Mouse (Mus musculus): ENCODE results near the gene Tead1. TPM values are rescaled to one million over a fixed set of nuclear protein-coding genes. Genes with fewer than 3 reads are reported as not detected.
A peak's percentile ranks its signal among the peaks of the same experiment; 100 is the strongest.

Gene Tead1
- total and polyA plus RNA-seq, 3 experiments = 39.5 to 195 (median 169) TPM

DNA sequence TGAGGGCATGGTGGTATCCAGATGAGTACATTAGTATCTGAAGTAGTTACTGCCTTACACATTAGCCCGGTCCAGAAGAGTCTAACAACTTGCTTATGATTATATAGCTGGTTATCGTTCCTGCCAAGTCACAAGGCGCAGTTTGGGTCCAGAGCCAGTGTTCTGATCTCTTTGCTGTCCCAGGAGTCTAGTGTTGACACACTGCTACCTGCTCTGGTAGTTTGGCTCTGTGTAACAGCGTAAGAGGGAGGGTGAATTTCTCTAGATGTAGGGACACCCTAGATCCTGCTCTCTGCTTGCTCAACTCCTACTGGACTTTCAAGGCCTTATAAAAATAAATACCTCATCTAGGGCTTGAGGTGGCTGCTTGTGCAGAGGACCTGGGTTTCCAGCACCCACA is 94.5 kb downstream of the Tead1 start:
- Histone ChIP-seq H3K4me3 (no peak overlapping the region), H3K27ac (peak overlapping the region; percentile 58), H3K4me1 (ENCODE audit: control insufficient read depth, insufficient read depth, low read length) (peaks cover 13% of the 10 kb centered on the region), H3K36me3 (ENCODE audit: control insufficient read depth, insufficient read depth, low read length) (peaks cover 2% of the 10 kb centered on the region; the same call in 1 of the 2 replicates), H3K9ac (ENCODE audit: low read depth, low read length) (no peak overlapping the region), H3K79me2 (replicated peaks; ENCODE audit: control insufficient read depth, insufficient read depth, low read length) (peaks cover 8% of the 10 kb centered on the region; the same call in 1 of the 2 replicates), H3K27me3 (ENCODE audit: control insufficient read depth, insufficient read depth, low read length) (no peaks in the 10 kb centered on the region)
- TF ChIP-seq CTCF (IDR thresholded peaks at IDR 0.05) (no peak), POLR2A (IDR thresholded peaks at IDR 0.05; ENCODE audit: insufficient read depth, low read depth, low read length) (no peak), EP300 (IDR thresholded peaks at IDR 0.05; ENCODE audit: insufficient read depth, low read depth, low read length) (peak; percentile 31; the same call in 1 of the 2 replicates)
- intact Hi-C loops (cut with DNase I) = no loop called here
- 58% methylated on average over 4 of the region's 4 CpGs for WGBS
- peak in 1 of 2 experiments; percentile 60 for DNase-seq

DNA sequence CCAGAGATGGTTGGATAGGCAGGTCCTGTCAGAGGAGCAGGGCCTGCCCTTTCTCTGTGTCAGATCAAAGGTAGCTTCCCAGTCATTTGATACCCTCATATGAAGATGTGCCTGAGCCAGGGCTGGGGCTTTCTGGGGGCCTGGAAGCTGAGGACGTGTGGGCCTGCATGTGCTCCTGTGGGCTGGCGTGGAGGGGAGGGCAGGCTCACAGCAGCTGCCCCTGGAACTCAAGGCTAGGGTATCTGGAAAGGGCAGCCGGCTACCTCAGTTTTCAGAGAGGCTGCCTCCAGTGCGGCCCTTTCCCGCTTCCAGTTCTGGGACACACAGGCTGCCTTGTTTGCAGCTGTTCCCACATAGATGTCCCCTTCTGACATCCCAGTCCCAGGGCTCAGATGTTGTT is 96.7 kb downstream of the Tead1 start:
- no peak overlapping the region for H3K27ac ChIP-seq
- no peak overlapping the region for H3K4me3 ChIP-seq
- H3K9ac ChIP-seq (ENCODE audit: low read depth, low read length) = no peak overlapping the region; the same call in 1 of the 2 replicates
- no peaks in the 10 kb centered on the region for H3K27me3 ChIP-seq (ENCODE audit: control insufficient read depth, insufficient read depth, low read length)
- TF ChIP-seq EP300 (IDR thresholded peaks at IDR 0.05; ENCODE audit: insufficient read depth, low read depth, low read length) (no peak), POLR2A (IDR thresholded peaks at IDR 0.05; ENCODE audit: insufficient read depth, low read depth, low read length) (no peak), CTCF (IDR thresholded peaks at IDR 0.05) (no peak)
- peaks cover 2% of the 10 kb centered on the region; the same call in 1 of the 2 replicates for H3K36me3 ChIP-seq (ENCODE audit: control insufficient read depth, insufficient read depth, low read length)
- WGBS = 74% methylated on average over 5 of the region's 5 CpGs
- DNase-seq = no peak
- intact Hi-C loops (cut with DNase I) = no loop called here
- peaks cover 6% of the 10 kb centered on the region; the same call in 1 of the 2 replicates for H3K79me2 ChIP-seq (replicated peaks; ENCODE audit: control insufficient read depth, insufficient read depth, low read length)
- peaks cover 13% of the 10 kb centered on the region for H3K4me1 ChIP-seq (ENCODE audit: control insufficient read depth, insufficient read depth, low read length)

DNA sequence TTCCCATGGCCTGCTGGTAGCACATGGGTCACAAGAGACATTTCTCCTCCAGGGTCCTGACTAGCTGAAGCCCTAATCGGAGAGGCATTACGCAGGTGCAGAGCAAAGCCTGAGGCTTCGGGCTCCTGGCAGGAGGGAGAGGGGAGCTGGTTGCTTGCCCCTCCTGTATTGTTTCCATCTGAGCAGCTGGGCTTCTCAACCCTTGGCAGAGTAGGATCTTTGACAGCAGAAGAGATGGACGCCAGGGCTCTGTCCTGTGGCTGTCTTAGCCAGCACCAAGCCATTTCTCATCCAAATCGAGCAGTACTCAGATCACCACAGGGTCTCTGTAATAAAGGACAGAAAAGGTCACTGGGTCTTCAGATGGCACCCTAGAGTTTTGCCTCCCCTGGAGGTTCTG is 97.6 kb downstream of the Tead1 start:
- TF ChIP-seq EP300 (IDR thresholded peaks at IDR 0.05; ENCODE audit: insufficient read depth, low read depth, low read length) (no peak), CTCF (IDR thresholded peaks at IDR 0.05) (no peak), POLR2A (IDR thresholded peaks at IDR 0.05; ENCODE audit: insufficient read depth, low read depth, low read length) (no peak)
- no peak for DNase-seq

DNA sequence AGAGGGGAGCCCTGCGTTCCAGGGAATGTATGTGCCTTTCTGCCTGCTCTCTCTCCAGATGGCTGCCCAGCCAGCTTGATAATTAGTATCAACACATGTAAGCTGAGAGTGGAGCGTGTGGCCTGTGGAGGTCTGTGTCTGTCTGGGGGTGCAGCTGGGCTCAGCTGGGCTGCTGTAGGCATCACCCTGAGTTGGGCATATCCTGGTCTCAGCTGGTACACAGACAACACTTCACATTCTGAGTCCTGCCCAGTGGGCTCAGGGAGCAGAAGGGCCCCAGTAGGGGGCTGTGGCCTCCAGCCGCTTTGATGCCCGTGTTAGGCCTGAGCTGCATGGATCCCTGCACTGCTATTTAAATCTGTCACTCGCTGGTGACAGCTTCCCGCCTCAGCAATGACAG is 100.5 kb downstream of the Tead1 start:
- Histone ChIP-seq H3K4me3 (no peak overlapping the region), H3K27ac (no peak overlapping the region; the same call in 1 of the 2 replicates), H3K9ac (ENCODE audit: low read depth, low read length) (no peak overlapping the region), H3K36me3 (ENCODE audit: control insufficient read depth, insufficient read depth, low read length) (no peaks in the 10 kb centered on the region), H3K4me1 (ENCODE audit: control insufficient read depth, insufficient read depth, low read length) (peaks cover 5% of the 10 kb centered on the region; the same call in 1 of the 2 replicates), H3K27me3 (ENCODE audit: control insufficient read depth, insufficient read depth, low read length) (no peaks in the 10 kb centered on the region), H3K79me2 (replicated peaks; ENCODE audit: control insufficient read depth, insufficient read depth, low read length) (0 out of 2 replicates have a peak, but pooled peaks cover 8% of the 10 kb centered on the region)
- intact Hi-C loops (cut with DNase I) = no loop called here
- WGBS = 61% methylated on average over 6 of the region's 6 CpGs
- no peak for DNase-seq
- no peak for TF ChIP-seq EP300 (IDR thresholded peaks at IDR 0.05; ENCODE audit: insufficient read depth, low read depth, low read length)
- no peak for TF ChIP-seq CTCF (IDR thresholded peaks at IDR 0.05)
- TF ChIP-seq POLR2A (IDR thresholded peaks at IDR 0.05; ENCODE audit: insufficient read depth, low read depth, low read length) = no peak

More for the DNA sequence above, 97.6 kb downstream of the Tead1 start:
- Histone ChIP-seq H3K9ac (ENCODE audit: low read depth, low read length) (no peak overlapping the region), H3K4me1 (ENCODE audit: control insufficient read depth, insufficient read depth, low read length) (peaks cover 13% of the 10 kb centered on the region), H3K36me3 (ENCODE audit: control insufficient read depth, insufficient read depth, low read length) (peaks cover 2% of the 10 kb centered on the region; the same call in 1 of the 2 replicates), H3K27me3 (ENCODE audit: control insufficient read depth, insufficient read depth, low read length) (no peaks in the 10 kb centered on the region), H3K27ac (no peak overlapping the region), H3K4me3 (no peak overlapping the region), H3K79me2 (replicated peaks; ENCODE audit: control insufficient read depth, insufficient read depth, low read length) (peaks cover 8% of the 10 kb centered on the region; the same call in 1 of the 2 replicates)
- 63% methylated on average over 5 of the region's 5 CpGs for WGBS
- intact Hi-C loops (cut with DNase I) = no loop called here

DNA sequence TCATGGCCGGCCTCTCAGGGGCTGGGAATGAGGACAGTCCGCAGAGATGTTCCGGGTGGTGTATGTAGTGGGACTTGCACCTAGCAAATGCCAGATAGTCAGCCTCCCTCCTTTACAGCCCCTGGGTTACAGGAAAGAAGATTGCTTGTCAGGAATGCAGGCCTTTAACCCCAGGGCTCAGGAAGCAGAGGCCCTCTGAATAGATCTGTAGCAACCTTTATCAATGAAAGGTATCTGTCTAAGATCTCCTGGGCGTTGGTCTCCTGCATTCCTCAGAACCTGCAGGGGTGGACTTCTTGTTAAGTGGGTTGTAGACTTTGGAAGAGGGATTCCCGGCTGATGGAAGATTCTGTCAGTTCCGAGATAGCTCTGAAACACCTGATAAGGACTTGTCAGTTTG is 101.8 kb downstream of the Tead1 start:
- no peak for TF ChIP-seq EP300 (IDR thresholded peaks at IDR 0.05; ENCODE audit: insufficient read depth, low read depth, low read length)
- no peak for TF ChIP-seq CTCF (IDR thresholded peaks at IDR 0.05)
- no peak for TF ChIP-seq POLR2A (IDR thresholded peaks at IDR 0.05; ENCODE audit: insufficient read depth, low read depth, low read length)
- Histone ChIP-seq H3K4me1 (ENCODE audit: control insufficient read depth, insufficient read depth, low read length) (peaks cover 4% of the 10 kb centered on the region; the same call in 1 of the 2 replicates), H3K27ac (no peak overlapping the region), H3K9ac (ENCODE audit: low read depth, low read length) (no peak overlapping the region), H3K27me3 (ENCODE audit: control insufficient read depth, insufficient read depth, low read length) (no peaks in the 10 kb centered on the region), H3K36me3 (ENCODE audit: control insufficient read depth, insufficient read depth, low read length) (no peaks in the 10 kb centered on the region), H3K79me2 (replicated peaks; ENCODE audit: control insufficient read depth, insufficient read depth, low read length) (0 out of 2 replicates have a peak, but pooled peaks cover 6% of the 10 kb centered on the region), H3K4me3 (no peak overlapping the region)
- no peak for DNase-seq
- 67% methylated on average over 6 of the region's 6 CpGs for WGBS
- intact Hi-C loops (cut with DNase I) = no loop called here

DNA sequence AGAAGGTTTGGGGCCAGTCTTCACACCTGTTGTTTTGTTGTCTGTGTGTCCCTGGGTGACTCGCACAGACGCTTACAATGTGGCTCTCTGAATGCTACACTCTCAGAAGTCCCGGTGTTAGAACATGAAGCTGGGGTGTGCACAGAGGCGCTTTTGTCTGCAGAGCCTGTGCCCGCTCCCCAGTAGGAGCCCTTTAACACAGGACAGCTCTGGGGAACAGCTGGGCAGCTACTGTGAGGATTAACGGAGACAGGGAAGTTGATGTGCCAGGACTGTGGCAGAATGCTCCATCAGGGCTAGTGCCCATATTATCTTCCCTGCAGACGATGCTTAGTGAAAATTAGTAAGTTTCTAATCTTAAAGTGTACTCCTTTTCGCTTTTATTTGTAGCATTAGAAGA is 102.9 kb downstream of the Tead1 start:
- intact Hi-C loops (cut with DNase I) = no loop called here
- H3K4me3 ChIP-seq = no peak overlapping the region
- TF ChIP-seq POLR2A (IDR thresholded peaks at IDR 0.05; ENCODE audit: insufficient read depth, low read depth, low read length) = no peak
- TF ChIP-seq EP300 (IDR thresholded peaks at IDR 0.05; ENCODE audit: insufficient read depth, low read depth, low read length) = no peak
- TF ChIP-seq CTCF (IDR thresholded peaks at IDR 0.05) = no peak
- H3K79me2 ChIP-seq (replicated peaks; ENCODE audit: control insufficient read depth, insufficient read depth, low read length) = 0 out of 2 replicates have a peak, but pooled peaks cover 3% of the 10 kb centered on the region
- WGBS = 83% methylated on average over 8 of the region's 8 CpGs
- H3K9ac ChIP-seq (ENCODE audit: low read depth, low read length) = no peak overlapping the region
- H3K36me3 ChIP-seq (ENCODE audit: control insufficient read depth, insufficient read depth, low read length) = peaks cover 2% of the 10 kb centered on the region; the same call in 1 of the 2 replicates
- H3K4me1 ChIP-seq (ENCODE audit: control insufficient read depth, insufficient read depth, low read length) = peaks cover 8% of the 10 kb centered on the region
- H3K27ac ChIP-seq = no peak overlapping the region
- no peak for DNase-seq
- H3K27me3 ChIP-seq (ENCODE audit: control insufficient read depth, insufficient read depth, low read length) = no peaks in the 10 kb centered on the region

Measured in heart, adult 2 months (tissue).